Mouse (Mus musculus): ENCODE results near the gene Thrb. TPM values are rescaled to one million over a fixed set of nuclear protein-coding genes. Genes with fewer than 3 reads are reported as not detected.
A peak's percentile ranks its signal among the peaks of the same experiment; 100 is the strongest.

Gene Thrb
- polyA plus RNA-seq, 1 experiment from 2014 or later = 4.7 TPM

- under 1% methylated on average over 81 of the region's 82 CpGs for WGBS
- no peaks in the 10 kb centered on the region for H3K36me3 ChIP-seq (ENCODE audit: control insufficient read depth, insufficient read depth, low read length)
- peak overlapping the region; percentile 74 for H3K4me3 ChIP-seq (replicated peaks; ENCODE audit: low read length)
- peak overlapping the region; percentile 100 for H3K4me2 ChIP-seq (ENCODE audit: low read depth, low read length)
- ATAC-seq (ENCODE audit: insufficient read depth, low FRiP score) = peak; percentile 93
- peak overlapping the region; percentile 83 for H3K9ac ChIP-seq (ENCODE audit: low read length)
- H3K27me3 ChIP-seq (ENCODE audit: control insufficient read depth, insufficient read depth, low read length) = peaks cover 2% of the 10 kb centered on the region; the same call in 1 of the 2 replicates
- no peak overlapping the region for H3K27ac ChIP-seq (ENCODE audit: low read length)
- no peaks in the 10 kb centered on the region for H3K4me1 ChIP-seq (ENCODE audit: control insufficient read depth, insufficient read depth, low read length)
- H3K9me3 ChIP-seq (replicated peaks; ENCODE audit: control insufficient read depth, low read length) = no peaks in the 10 kb centered on the region
These were observed 453 bp downstream of the Thrb start for GRCm38 (mm10) chr14:17660329-17661099.

GRCm38 (mm10) chr14:17661100-17661521 lies 1.1 kb downstream of the Thrb start:
- Histone ChIP-seq H3K9ac (ENCODE audit: low read length) (peak overlapping the region; percentile 83), H3K4me3 (replicated peaks; ENCODE audit: low read length) (peak overlapping the region; percentile 74), H3K9me3 (replicated peaks; ENCODE audit: control insufficient read depth, low read length) (no peaks in the 10 kb centered on the region), H3K27me3 (ENCODE audit: control insufficient read depth, insufficient read depth, low read length) (peaks cover 2% of the 10 kb centered on the region; the same call in 1 of the 2 replicates), H3K36me3 (ENCODE audit: control insufficient read depth, insufficient read depth, low read length) (no peaks in the 10 kb centered on the region), H3K4me1 (ENCODE audit: control insufficient read depth, insufficient read depth, low read length) (no peaks in the 10 kb centered on the region), H3K4me2 (ENCODE audit: low read depth, low read length) (peak overlapping the region; percentile 100), H3K27ac (ENCODE audit: low read length) (no peak overlapping the region)
- 0% methylated on average over 16 of the region's 16 CpGs for WGBS
- ATAC-seq (ENCODE audit: insufficient read depth, low FRiP score) = peak; percentile 9

- no peak for ATAC-seq (ENCODE audit: insufficient read depth, low FRiP score)
- H3K27me3 ChIP-seq (ENCODE audit: control insufficient read depth, insufficient read depth, low read length) = peaks cover 2% of the 10 kb centered on the region; the same call in 1 of the 2 replicates
- no peaks in the 10 kb centered on the region for H3K36me3 ChIP-seq (ENCODE audit: control insufficient read depth, insufficient read depth, low read length)
- no peak overlapping the region for H3K9ac ChIP-seq (ENCODE audit: low read length)
- H3K4me1 ChIP-seq (ENCODE audit: control insufficient read depth, insufficient read depth, low read length) = no peaks in the 10 kb centered on the region
- H3K4me2 ChIP-seq (ENCODE audit: low read depth, low read length) = no peak overlapping the region
- H3K4me3 ChIP-seq (replicated peaks; ENCODE audit: low read length) = no peak overlapping the region
- no peaks in the 10 kb centered on the region for H3K9me3 ChIP-seq (replicated peaks; ENCODE audit: control insufficient read depth, low read length)
- H3K27ac ChIP-seq (ENCODE audit: low read length) = no peak overlapping the region
- WGBS = 45% methylated on average over 5 of the region's 5 CpGs
These were observed 2.0 kb downstream of the Thrb start for GRCm38 (mm10) chr14:17662087-17662486.

- Histone ChIP-seq H3K27me3 (ENCODE audit: control insufficient read depth, insufficient read depth, low read length) (no peaks in the 10 kb centered on the region), H3K4me2 (ENCODE audit: low read depth, low read length) (no peak overlapping the region), H3K36me3 (ENCODE audit: control insufficient read depth, insufficient read depth, low read length) (no peaks in the 10 kb centered on the region), H3K9ac (ENCODE audit: low read length) (no peak overlapping the region), H3K4me3 (replicated peaks; ENCODE audit: low read length) (no peak overlapping the region), H3K27ac (ENCODE audit: low read length) (no peak overlapping the region), H3K9me3 (replicated peaks; ENCODE audit: control insufficient read depth, low read length) (no peaks in the 10 kb centered on the region), H3K4me1 (ENCODE audit: control insufficient read depth, insufficient read depth, low read length) (no peaks in the 10 kb centered on the region)
- 86% methylated on average over 1 of the region's 1 CpGs for WGBS
- ATAC-seq (ENCODE audit: insufficient read depth, low FRiP score) = no peak
These were observed 14.3 kb downstream of the Thrb start for GRCm38 (mm10) chr14:17674335-17674734.

- Histone ChIP-seq H3K9me3 (replicated peaks; ENCODE audit: control insufficient read depth, low read length) (no peaks in the 10 kb centered on the region), H3K9ac (ENCODE audit: low read length) (no peak overlapping the region), H3K27ac (ENCODE audit: low read length) (no peak overlapping the region), H3K4me1 (ENCODE audit: control insufficient read depth, insufficient read depth, low read length) (no peaks in the 10 kb centered on the region), H3K27me3 (ENCODE audit: control insufficient read depth, insufficient read depth, low read length) (no peaks in the 10 kb centered on the region), H3K36me3 (ENCODE audit: control insufficient read depth, insufficient read depth, low read length) (no peaks in the 10 kb centered on the region), H3K4me2 (ENCODE audit: low read depth, low read length) (no peak overlapping the region), H3K4me3 (replicated peaks; ENCODE audit: low read length) (no peak overlapping the region)
- WGBS = 83% methylated on average over 3 of the region's 3 CpGs
- ATAC-seq (ENCODE audit: insufficient read depth, low FRiP score) = no peak
These were observed 15.2 kb downstream of the Thrb start for GRCm38 (mm10) chr14:17675214-17675613.

- Histone ChIP-seq H3K36me3 (ENCODE audit: control insufficient read depth, insufficient read depth, low read length) (no peaks in the 10 kb centered on the region), H3K4me2 (ENCODE audit: low read depth, low read length) (no peak overlapping the region), H3K9ac (ENCODE audit: low read length) (no peak overlapping the region), H3K27me3 (ENCODE audit: control insufficient read depth, insufficient read depth, low read length) (no peaks in the 10 kb centered on the region), H3K27ac (ENCODE audit: low read length) (no peak overlapping the region), H3K4me1 (ENCODE audit: control insufficient read depth, insufficient read depth, low read length) (no peaks in the 10 kb centered on the region), H3K9me3 (replicated peaks; ENCODE audit: control insufficient read depth, low read length) (no peaks in the 10 kb centered on the region), H3K4me3 (replicated peaks; ENCODE audit: low read length) (no peak overlapping the region)
- no peak for ATAC-seq (ENCODE audit: insufficient read depth, low FRiP score)
These were observed 21.4 kb downstream of the Thrb start for GRCm38 (mm10) chr14:17681479-17681878.

GRCm38 (mm10) chr14:17684881-17685280 lies 24.8 kb downstream of the Thrb start:
- Histone ChIP-seq H3K4me1 (ENCODE audit: control insufficient read depth, insufficient read depth, low read length) (no peaks in the 10 kb centered on the region), H3K27ac (ENCODE audit: low read length) (no peak overlapping the region), H3K36me3 (ENCODE audit: control insufficient read depth, insufficient read depth, low read length) (no peaks in the 10 kb centered on the region), H3K4me2 (ENCODE audit: low read depth, low read length) (no peak overlapping the region), H3K9ac (ENCODE audit: low read length) (no peak overlapping the region), H3K9me3 (replicated peaks; ENCODE audit: control insufficient read depth, low read length) (no peaks in the 10 kb centered on the region), H3K27me3 (ENCODE audit: control insufficient read depth, insufficient read depth, low read length) (no peaks in the 10 kb centered on the region), H3K4me3 (replicated peaks; ENCODE audit: low read length) (no peak overlapping the region)
- ATAC-seq (ENCODE audit: insufficient read depth, low FRiP score) = no peak
- WGBS = 75% methylated on average over 1 of the region's 1 CpGs

- ATAC-seq (ENCODE audit: insufficient read depth, low FRiP score) = no peak
- H3K4me1 ChIP-seq (ENCODE audit: control insufficient read depth, insufficient read depth, low read length) = no peaks in the 10 kb centered on the region
- H3K9ac ChIP-seq (ENCODE audit: low read length) = no peak overlapping the region
- no peak overlapping the region for H3K4me3 ChIP-seq (replicated peaks; ENCODE audit: low read length)
- H3K36me3 ChIP-seq (ENCODE audit: control insufficient read depth, insufficient read depth, low read length) = no peaks in the 10 kb centered on the region
- no peaks in the 10 kb centered on the region for H3K9me3 ChIP-seq (replicated peaks; ENCODE audit: control insufficient read depth, low read length)
- no peak overlapping the region for H3K27ac ChIP-seq (ENCODE audit: low read length)
- H3K4me2 ChIP-seq (ENCODE audit: low read depth, low read length) = no peak overlapping the region
- WGBS = 93% methylated on average over 3 of the region's 3 CpGs
- H3K27me3 ChIP-seq (ENCODE audit: control insufficient read depth, insufficient read depth, low read length) = no peaks in the 10 kb centered on the region
These were observed 25.4 kb downstream of the Thrb start for GRCm38 (mm10) chr14:17685491-17685890.

GRCm38 (mm10) chr14:17686939-17687338 lies 26.9 kb downstream of the Thrb start:
- no peaks in the 10 kb centered on the region for H3K9me3 ChIP-seq (replicated peaks; ENCODE audit: control insufficient read depth, low read length)
- H3K27me3 ChIP-seq (ENCODE audit: control insufficient read depth, insufficient read depth, low read length) = no peaks in the 10 kb centered on the region
- ATAC-seq (ENCODE audit: insufficient read depth, low FRiP score) = no peak
- H3K4me2 ChIP-seq (ENCODE audit: low read depth, low read length) = no peak overlapping the region
- H3K36me3 ChIP-seq (ENCODE audit: control insufficient read depth, insufficient read depth, low read length) = no peaks in the 10 kb centered on the region
- 74% methylated on average over 3 of the region's 3 CpGs for WGBS
- H3K4me1 ChIP-seq (ENCODE audit: control insufficient read depth, insufficient read depth, low read length) = no peaks in the 10 kb centered on the region
- no peak overlapping the region for H3K4me3 ChIP-seq (replicated peaks; ENCODE audit: low read length)
- no peak overlapping the region for H3K27ac ChIP-seq (ENCODE audit: low read length)
- H3K9ac ChIP-seq (ENCODE audit: low read length) = no peak overlapping the region

Measured in stomach, embryonic 16.5 days (tissue).